9 mouse cellular contexts compared by ENCODE assay signal in genomic region chr1:135280646-135281045, GRCm38 (mm10). TPM values are rescaled to one million over a fixed set of nuclear protein-coding genes. Genes with fewer than 3 reads are reported as not detected.
DNase-seq lines count a peak whose midpoint lies in the region; ATAC-seq lines count a peak whose summit lies in the region.
"Had no signal": no experiment of that assay in that cellular context is flagged by ENCODE, and none has a peak within 500 bp of the region (broad histone marks: within the 10 kb centered on the region; RNA-seq: fewer than 3 reads in every experiment).

No protein-coding gene starts in this region.

- no peaks in the 10 kb centered on the region for H3K9me3 ChIP-seq in kidney, embryonic 14.5 days (ENCODE audit: control insufficient read depth, low read length)

- no peak for ATAC-seq in kidney, embryonic 14.5 days (ENCODE audit: low FRiP score, low TSS enrichment)

- no peaks in the 10 kb centered on the region for H3K27me3 ChIP-seq in kidney, embryonic 14.5 days (ENCODE audit: control insufficient read depth, insufficient read depth, low read length)

- peaks cover 30% of the 10 kb centered on the region for H3K36me3 ChIP-seq in kidney, embryonic 14.5 days (ENCODE audit: control insufficient read depth, insufficient read depth, low read length)

- H3K4me2 ChIP-seq in kidney, embryonic 14.5 days (replicated peaks; ENCODE audit: low read depth, low read length): no peak overlapping the region

- H3K4me3 ChIP-seq in kidney, embryonic 14.5 days (ENCODE audit: low read length): no peak overlapping the region

- no peaks in the 10 kb centered on the region for H3K4me1 ChIP-seq in kidney, embryonic 14.5 days (ENCODE audit: control insufficient read depth, insufficient read depth, low read length)

- intact Hi-C loops in gastrocnemius, postnatal 14 days (cut with DNase I; ENCODE audit: low total_unique reads): no loop called here

- H3K9ac ChIP-seq in kidney, embryonic 14.5 days (ENCODE audit: low read depth, low read length): no peak overlapping the region

- 82% methylated on average over 9 of the region's 9 CpGs for WGBS in kidney, embryonic 14.5 days

- no peak overlapping the region for H3K27ac ChIP-seq in kidney, embryonic 14.5 days (ENCODE audit: low read depth, low read length)

- DNase-seq in kidney, adult 18-20 months: peak; percentile 70
- DNase-seq in adrenal gland, postnatal 25 days: peak; percentile 87
- peak; percentile 75 for DNase-seq in gastrocnemius, postnatal 14 days
- DNase-seq in layer of hippocampus, adult 11-12 months (ENCODE audit: low spot score): peak; percentile 76
- peak; percentile 91 for DNase-seq in lung, postnatal 36 days
- DNase-seq in thymus, postnatal 36 days: no peak
- no peak for DNase-seq in neural tube, embryonic 10.5 days (ENCODE audit: extremely low spot score, low spot score)

RNA-seq across cellular contexts. Expression of gene Rnpep, which starts 3.2 kb away (rescaled TPM):
- 66.6 and 86.8 TPM in 2 replicates for polyA plus RNA-seq in kidney, embryonic 14.5 days (2014; fragmentation: Nextera tagmentation; extraction: Ambion mirVana)
- 50.9 and 58.0 TPM in 2 replicates for total RNA-seq in adrenal gland, postnatal 25 days (2021)
- total RNA-seq in gastrocnemius, postnatal 14 days (2021): 10 to 100 TPM; 10.4 TPM

RNA-seq across cellular contexts. Expression of gene Elf3, which starts 22.3 kb away (rescaled TPM):
- 22.4 and 26.8 TPM in 2 replicates for polyA plus RNA-seq in kidney, embryonic 14.5 days (2014; fragmentation: Nextera tagmentation; extraction: Ambion mirVana)
- total RNA-seq in adrenal gland, postnatal 25 days (2021): 0.21 TPM in 1 of 2 replicates, not detected in the other
- total RNA-seq in gastrocnemius, postnatal 14 days (2021): under 1 TPM in 1 of 2 experiments, not detected in 1; 0.27 TPM

RNA-seq across cellular contexts. Expression of gene Timm17a, which starts 32.9 kb away (rescaled TPM):
- 213 and 232 TPM in 2 replicates for polyA plus RNA-seq in kidney, embryonic 14.5 days (2014; fragmentation: Nextera tagmentation; extraction: Ambion mirVana)
- total RNA-seq in adrenal gland, postnatal 25 days (2021): 161 and 183 TPM in 2 replicates
- total RNA-seq in gastrocnemius, postnatal 14 days (2021): 100 to 1,000 TPM; 220 to 243 TPM

RNA-seq across cellular contexts. Expression of gene Lmod1, which starts 44.0 kb away (rescaled TPM):
- polyA plus RNA-seq in kidney, embryonic 14.5 days (2014; fragmentation: Nextera tagmentation; extraction: Ambion mirVana): 0.27 and 0.55 TPM in 2 replicates
- total RNA-seq in adrenal gland, postnatal 25 days (2021): 1.1 and 1.6 TPM in 2 replicates
- 1 to 10 TPM; 2.7 to 3.3 TPM for total RNA-seq in gastrocnemius, postnatal 14 days (2021)
- total RNA-seq: neutrophil, adult 5-6 weeks had no signal

Comparison
In these comparisons a context has a peak if more than half of its experiments do, and no peak if none do; other contexts are left out.
1. DNase-seq: peak in kidney, adult 18-20 months (single experiment), adrenal gland, postnatal 25 days (single experiment), gastrocnemius, postnatal 14 days (single experiment), layer of hippocampus, adult 11-12 months (single experiment) and lung, postnatal 36 days (single experiment); none in thymus, postnatal 36 days (0 of 2) and neural tube, embryonic 10.5 days (single experiment).